Mouse (Mus musculus) heart, embryonic 11.5 days (tissue): ENCODE results near the gene Atxn1. TPM values are rescaled to one million over a fixed set of nuclear protein-coding genes. Genes with fewer than 3 reads are reported as not detected.

Source experiments
- ATAC-seq: fragments of 200-750 bp; cut with Nextera tagmentation; replicated peaks from 2 replicates; pipeline ENCODE4 v1.8.0; 2017; ENCODE audit warnings: moderate library complexity; ENCODE audit not compliant: insufficient number of reproducible peaks, low FRiP score, low TSS enrichment
- H3K27ac ChIP-seq: fragments of 300-500 bp; sonication (generic); 2 replicates; pipeline ENCODE4 v1.5.1; 2014; ENCODE audit warnings: mild to moderate bottlenecking, low read depth, low read length
- H3K27me3 ChIP-seq: fragments of 300-500 bp; sonication (generic); 2 replicates; pipeline ENCODE4 v1.6.1; 2014; ENCODE audit warnings: mild to moderate bottlenecking, low read length, mixed read lengths; ENCODE audit not compliant: control insufficient read depth, insufficient read depth
- H3K36me3 ChIP-seq: fragments of 300-500 bp; sonication (generic); 2 replicates; pipeline ENCODE4 v1.6.1; 2014; ENCODE audit warnings: mild to moderate bottlenecking, low read length, moderate library complexity, mixed read lengths; ENCODE audit not compliant: control insufficient read depth, insufficient read depth
- H3K4me1 ChIP-seq: fragments of 300-500 bp; sonication (generic); 2 replicates; pipeline ENCODE4 v1.6.1; 2014; ENCODE audit warnings: low read length; ENCODE audit not compliant: control insufficient read depth, insufficient read depth
- H3K4me2 ChIP-seq: fragments of 300-500 bp; sonication (generic); 2 replicates; pipeline ENCODE4 v1.6.1; 2014; ENCODE audit warnings: mild to moderate bottlenecking, moderate library complexity
- H3K4me3 ChIP-seq: fragments of 300-500 bp; sonication (generic); 2 replicates; pipeline ENCODE4 v1.5.1; 2014; ENCODE audit warnings: low read depth, low read length
- H3K9ac ChIP-seq: fragments of 300-500 bp; sonication (generic); 2 replicates; pipeline ENCODE4 v1.6.1; 2014; ENCODE audit warnings: mild to moderate bottlenecking, low read depth, low read length, moderate library complexity
- H3K9me3 ChIP-seq: fragments of 300-500 bp; sonication (generic); replicated peaks from 2 replicates; pipeline ENCODE4 v1.6.1; 2016; ENCODE audit warnings: low read length; ENCODE audit not compliant: control insufficient read depth
- WGBS: fragments of 180-500 bp; shearing (Covaris S2); extraction: QIAGEN DNeasy Blood & Tissue Kit; methylation state at CpG from one replicate; pipeline ENCODE4 v1.1.7; 2014; ENCODE audit not compliant: insufficient replicate concordance; 5-methylcytosine and 5-hydroxymethylcytosine counted together
- polyA plus RNA-seq: library from polyadenylated mRNA; unstranded; fragments of >200 nt; fragmentation: Nextera tagmentation; extraction: Ambion mirVana; gene quantifications from 2 replicates; pipeline ENCODE4 v1.2.1, GENCODE M21; 2014

Atxn1 gene
- polyA plus RNA-seq, 1 experiment from 2014 or later: 6.4 TPM

DNA sequence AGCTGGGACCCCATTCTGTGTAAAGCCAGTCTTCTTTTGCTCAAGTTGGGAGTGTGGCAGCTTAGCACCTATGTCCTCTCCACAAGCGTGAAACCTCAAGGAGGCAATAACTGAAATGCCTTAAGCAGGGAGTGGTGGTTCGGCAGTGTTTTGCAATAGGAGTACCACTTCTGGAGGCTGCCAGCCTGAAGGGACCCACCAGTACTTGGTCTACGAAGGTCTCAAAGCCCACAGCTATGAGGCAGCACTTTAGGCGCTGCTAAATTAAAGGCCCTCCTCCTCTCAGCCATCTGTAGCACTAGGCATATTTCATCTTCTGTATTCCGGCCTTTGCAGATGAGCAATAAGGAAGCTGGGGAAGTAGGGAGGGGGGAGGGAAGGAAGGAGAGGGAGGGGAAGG, 35.1 kb downstream of the Atxn1 start:
- Histone ChIP-seq H3K27ac (no peak overlapping the region), H3K4me2 (no peak overlapping the region), H3K4me3 (no peak overlapping the region), H3K4me1 (peaks cover 10% of the 10 kb centered on the region), H3K9me3 (no peaks in the 10 kb centered on the region), H3K9ac (no peak overlapping the region), H3K36me3 (no peaks in the 10 kb centered on the region), H3K27me3 (no peaks in the 10 kb centered on the region)
- 77% methylated on average over 5 of the region's 5 CpGs for WGBS
- no peak for ATAC-seq

DNA sequence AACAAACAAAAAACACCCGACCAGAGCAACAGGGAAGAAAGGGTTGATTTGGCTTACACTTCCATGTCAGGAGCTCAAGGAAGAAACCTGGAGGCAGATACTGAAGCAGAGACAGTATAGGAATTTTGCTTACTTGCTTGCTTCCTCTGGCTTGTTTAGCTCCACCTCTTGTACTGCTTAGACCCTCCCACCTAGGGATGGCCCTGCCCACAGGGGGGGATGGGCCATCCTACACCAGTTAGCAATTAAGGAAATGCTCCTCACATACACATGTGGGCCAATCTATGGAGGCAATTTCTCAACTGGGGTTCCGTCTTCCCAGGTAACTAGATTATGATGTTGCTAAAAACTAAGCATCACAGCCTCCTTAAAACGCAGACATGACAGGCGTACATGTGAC, 39.5 kb downstream of the Atxn1 start:
- H3K4me3 ChIP-seq: no peak overlapping the region
- no peaks in the 10 kb centered on the region for H3K9me3 ChIP-seq
- H3K4me1 ChIP-seq: no peaks in the 10 kb centered on the region
- no peak overlapping the region for H3K9ac ChIP-seq
- 77% methylated on average over 4 of the region's 4 CpGs for WGBS
- no peaks in the 10 kb centered on the region for H3K36me3 ChIP-seq
- no peak for ATAC-seq
- no peaks in the 10 kb centered on the region for H3K27me3 ChIP-seq
- no peak overlapping the region for H3K4me2 ChIP-seq
- no peak overlapping the region for H3K27ac ChIP-seq

DNA sequence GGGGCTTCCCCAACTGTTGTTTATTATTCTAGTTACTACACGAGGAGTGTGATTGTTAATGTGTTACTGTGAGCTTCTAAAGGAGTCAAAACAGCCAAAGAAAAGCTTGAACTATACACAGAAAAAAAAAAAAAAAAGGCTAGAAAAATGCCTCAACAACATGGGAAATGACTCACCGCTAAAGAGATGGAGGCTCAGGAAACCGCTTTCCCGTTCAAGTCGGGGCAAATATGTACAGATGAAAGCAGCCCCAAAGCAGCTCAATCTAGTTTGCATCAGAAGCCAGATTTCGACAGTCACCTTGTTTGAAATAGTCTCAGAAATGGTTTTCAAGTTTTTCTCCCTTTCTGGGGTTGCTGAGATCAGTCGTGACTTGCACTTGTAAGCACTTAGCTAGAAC, 40.3 kb downstream of the Atxn1 start:
- Histone ChIP-seq H3K36me3 (no peaks in the 10 kb centered on the region), H3K4me2 (no peak overlapping the region), H3K4me3 (no peak overlapping the region), H3K27me3 (no peaks in the 10 kb centered on the region), H3K4me1 (no peaks in the 10 kb centered on the region), H3K9me3 (no peaks in the 10 kb centered on the region), H3K27ac (no peak overlapping the region), H3K9ac (no peak overlapping the region)
- 66% methylated on average over 7 of the region's 7 CpGs for WGBS
- no peak for ATAC-seq

DNA sequence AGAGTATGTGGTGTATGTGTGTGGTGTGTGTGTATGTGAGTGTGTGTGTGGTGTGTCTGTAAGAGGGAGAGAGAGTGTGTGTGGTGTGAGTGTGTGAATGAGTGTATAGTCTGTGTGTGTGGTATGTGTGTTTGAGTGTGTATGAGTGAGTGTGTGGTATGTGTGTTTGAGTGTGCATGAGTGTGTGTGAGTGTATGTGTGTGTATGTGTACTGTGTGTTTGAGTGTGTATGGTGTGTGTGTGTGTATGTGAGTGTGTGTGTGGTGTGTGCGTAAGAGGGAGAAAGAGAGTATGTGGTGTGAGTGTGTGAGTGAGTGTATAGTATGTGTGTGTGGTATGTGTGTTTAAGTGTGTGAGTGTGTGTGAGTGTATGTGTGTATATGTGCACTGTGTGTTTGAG, 41.7 kb downstream of the Atxn1 start:
- Histone ChIP-seq H3K36me3 (no peaks in the 10 kb centered on the region), H3K4me3 (no peak overlapping the region), H3K27me3 (no peaks in the 10 kb centered on the region), H3K4me1 (no peaks in the 10 kb centered on the region), H3K9me3 (no peaks in the 10 kb centered on the region), H3K27ac (no peak overlapping the region), H3K4me2 (no peak overlapping the region), H3K9ac (no peak overlapping the region)
- 89% methylated on average over 1 of the region's 1 CpGs for WGBS
- ATAC-seq: no peak

DNA sequence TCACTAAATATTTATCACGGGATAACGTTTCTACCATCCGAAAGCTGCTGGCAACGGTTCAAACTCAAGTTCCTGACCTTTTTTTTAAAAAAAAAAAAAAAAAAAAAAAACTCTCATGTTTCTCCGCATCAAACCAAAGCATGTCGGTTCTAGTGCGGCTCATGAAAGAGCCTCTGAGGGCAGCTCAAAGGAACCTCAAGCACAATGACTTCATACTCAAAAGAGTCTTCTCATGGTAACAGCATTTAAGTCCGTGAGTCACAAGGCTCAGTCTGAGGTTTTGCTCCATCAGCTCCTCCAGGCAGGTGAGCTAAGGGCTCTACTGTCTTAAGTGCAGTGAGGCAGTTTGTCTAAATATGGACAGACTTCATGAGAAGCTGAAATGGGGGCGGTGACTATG, 42.3 kb downstream of the Atxn1 start:
- H3K27me3 ChIP-seq: no peaks in the 10 kb centered on the region
- no peaks in the 10 kb centered on the region for H3K9me3 ChIP-seq
- no peak overlapping the region for H3K9ac ChIP-seq
- WGBS: 74% methylated on average over 9 of the region's 9 CpGs
- no peak overlapping the region for H3K4me3 ChIP-seq
- no peaks in the 10 kb centered on the region for H3K36me3 ChIP-seq
- no peak overlapping the region; the same call in 1 of the 2 replicates for H3K4me2 ChIP-seq
- ATAC-seq: no peak
- no peaks in the 10 kb centered on the region for H3K4me1 ChIP-seq
- H3K27ac ChIP-seq: no peak overlapping the region

DNA sequence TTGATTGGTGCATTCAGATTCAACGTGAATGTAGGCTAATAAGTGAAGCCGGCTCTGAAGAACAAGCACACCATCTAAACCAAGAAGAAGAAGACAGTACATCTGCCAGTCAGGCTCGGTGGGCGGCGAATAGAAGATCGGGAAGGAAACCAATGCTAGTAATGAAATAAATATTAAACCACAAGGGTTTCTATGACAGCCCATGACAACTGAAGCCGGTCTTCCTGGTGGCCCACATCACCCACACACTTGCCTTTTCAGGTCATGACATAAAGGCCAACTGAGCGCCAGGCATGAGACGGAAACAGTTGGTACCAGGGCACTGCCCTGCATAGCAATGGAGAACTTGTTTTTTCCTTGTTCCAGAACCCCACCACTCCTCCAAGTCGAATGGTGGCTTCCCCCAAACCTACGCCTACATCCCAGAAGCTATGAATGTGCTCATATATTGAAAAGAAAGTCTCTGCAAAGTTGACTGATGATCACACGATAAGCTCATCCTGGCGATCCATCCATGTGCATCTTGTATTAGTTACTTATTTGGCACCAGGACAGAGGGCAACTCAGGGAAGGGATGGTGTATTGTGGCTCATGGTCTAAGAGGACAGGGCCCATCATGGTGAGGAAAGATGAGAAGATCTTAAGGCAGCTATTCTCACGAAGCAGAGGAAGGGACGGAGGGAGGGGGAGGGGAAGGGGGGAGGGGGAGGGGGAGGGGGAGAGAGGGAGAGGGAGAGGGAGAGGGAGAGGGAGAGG, 45.7 kb downstream of the Atxn1 start:
- H3K9me3 ChIP-seq: no peaks in the 10 kb centered on the region
- no peak overlapping the region for H3K27ac ChIP-seq
- 85% methylated on average over 14 of the region's 15 CpGs for WGBS
- no peaks in the 10 kb centered on the region for H3K27me3 ChIP-seq
- no peak overlapping the region for H3K4me3 ChIP-seq
- H3K4me1 ChIP-seq: 0 out of 2 replicates have a peak, but pooled peaks cover 2% of the 10 kb centered on the region
- H3K9ac ChIP-seq: no peak overlapping the region
- no peak overlapping the region for H3K4me2 ChIP-seq
- ATAC-seq: no peak
- no peaks in the 10 kb centered on the region for H3K36me3 ChIP-seq

DNA sequence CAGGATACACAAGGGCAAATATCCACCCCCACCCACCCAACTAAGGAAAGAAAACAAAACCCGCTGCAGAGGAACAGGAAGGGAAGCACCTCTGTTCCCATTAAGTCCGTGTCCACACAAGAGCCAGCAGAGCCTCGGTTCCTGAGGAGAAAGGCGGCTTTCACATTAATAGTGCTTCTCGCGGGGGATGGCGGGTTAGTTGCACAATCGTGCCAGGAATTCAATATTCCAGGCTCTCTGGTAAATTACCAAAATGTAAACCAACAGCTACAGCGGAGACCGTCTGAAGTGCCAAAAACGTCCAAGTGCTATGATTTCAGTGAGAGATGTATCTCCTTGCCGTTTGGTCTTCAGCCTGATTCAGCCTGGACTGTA, 46.8 kb downstream of the Atxn1 start:
- Histone ChIP-seq H3K36me3 (no peaks in the 10 kb centered on the region), H3K9me3 (no peaks in the 10 kb centered on the region), H3K9ac (no peak overlapping the region), H3K4me3 (no peak overlapping the region), H3K4me2 (no peak overlapping the region), H3K27ac (no peak overlapping the region), H3K4me1 (0 out of 2 replicates have a peak, but pooled peaks cover 2% of the 10 kb centered on the region), H3K27me3 (no peaks in the 10 kb centered on the region)
- no peak for ATAC-seq
- 77% methylated on average over 12 of the region's 12 CpGs for WGBS

DNA sequence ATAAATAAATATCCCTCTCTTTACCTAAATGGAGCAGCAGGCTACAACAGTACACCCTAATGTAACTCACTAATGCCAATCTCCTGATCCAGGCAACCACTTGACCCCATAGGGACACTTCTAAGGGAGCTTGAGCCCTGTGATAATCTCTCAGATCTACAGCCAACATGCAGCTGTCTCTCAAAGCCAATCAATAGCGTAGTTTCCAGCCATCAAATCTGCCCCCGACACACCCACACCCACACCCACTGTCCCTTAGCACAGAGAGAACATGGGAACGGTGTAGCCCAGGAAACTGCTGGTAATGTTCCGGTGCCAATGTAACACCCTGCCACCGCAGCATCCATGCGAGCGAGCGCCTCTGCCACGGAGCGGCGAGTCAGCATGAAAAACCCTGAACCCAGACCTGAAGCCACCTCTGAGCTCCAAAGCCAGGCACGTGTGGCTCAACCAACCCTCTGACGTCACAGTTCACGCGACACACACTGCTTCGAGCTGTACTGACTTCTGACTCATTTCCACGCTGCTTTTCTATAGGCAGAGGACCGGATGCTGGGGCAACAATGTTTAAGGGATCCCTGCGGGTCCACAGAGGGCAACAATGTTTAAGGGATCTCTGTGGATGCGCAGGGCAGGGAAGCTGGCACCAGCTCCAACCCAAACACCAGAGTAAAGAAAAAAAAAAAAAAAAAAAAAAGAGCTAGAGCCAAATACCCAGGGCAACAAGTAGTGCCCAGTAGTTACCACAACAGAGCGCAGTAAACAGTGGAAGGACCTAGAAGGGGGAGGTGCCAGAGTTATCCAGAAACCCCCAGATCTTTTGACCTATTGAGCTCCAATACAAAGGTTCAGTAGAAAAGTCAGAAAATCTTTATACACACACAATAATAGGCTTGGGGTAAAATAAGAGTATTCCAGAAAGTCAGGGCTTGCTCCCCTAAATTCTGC, 47.5 kb downstream of the Atxn1 start:
- WGBS: 86% methylated on average over 21 of the region's 21 CpGs
- H3K27ac ChIP-seq: no peak overlapping the region
- no peaks in the 10 kb centered on the region for H3K9me3 ChIP-seq
- H3K4me2 ChIP-seq: no peak overlapping the region
- ATAC-seq: no peak
- no peak overlapping the region for H3K9ac ChIP-seq
- H3K4me1 ChIP-seq: 0 out of 2 replicates have a peak, but pooled peaks cover 2% of the 10 kb centered on the region
- no peak overlapping the region for H3K4me3 ChIP-seq
- no peaks in the 10 kb centered on the region for H3K36me3 ChIP-seq
- no peaks in the 10 kb centered on the region for H3K27me3 ChIP-seq
